8 mouse cellular contexts compared by ENCODE assay signal in the genomic region with DNA sequence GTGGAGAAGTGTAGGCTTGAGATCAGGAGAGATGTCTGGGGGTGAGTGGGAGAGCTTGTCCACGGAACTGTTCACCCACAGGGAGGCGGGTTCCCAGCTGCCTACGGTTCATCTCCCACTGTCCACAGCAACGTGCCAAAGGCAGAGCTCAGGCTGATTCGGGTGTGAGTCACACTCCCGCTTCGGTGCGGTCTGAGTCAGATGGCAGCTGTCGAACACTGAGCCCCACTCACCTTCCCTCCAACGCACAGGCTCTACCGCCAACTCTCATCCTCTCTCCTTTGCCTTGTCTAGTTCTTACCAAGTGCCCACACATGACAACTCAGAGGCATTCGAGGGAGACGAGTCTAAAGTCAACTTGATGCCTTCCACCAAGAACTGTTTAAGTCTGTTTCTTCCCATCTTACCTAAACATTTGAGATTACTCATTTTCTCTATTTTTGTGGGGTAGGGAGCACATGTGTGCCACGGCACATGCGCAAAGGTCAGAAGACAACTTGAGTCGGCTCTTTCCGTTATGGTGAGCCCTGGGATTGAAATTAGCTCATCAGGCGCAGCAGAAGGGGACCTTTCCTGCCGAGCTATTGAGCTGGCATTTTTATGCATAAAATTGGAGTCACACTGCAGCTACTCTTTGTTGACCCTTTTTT.
DNase-seq lines count a peak whose midpoint lies in the region; ATAC-seq and TF ChIP-seq lines count a peak whose summit lies in the region.
"Had no signal": no experiment of that assay in that cellular context is flagged by ENCODE, and none has a peak within 500 bp of the region (broad histone marks: within the 10 kb centered on the region; RNA-seq: fewer than 3 reads in every experiment).

No protein-coding gene starts in this region.

- no peak overlapping the region for H3K9ac ChIP-seq in lung, embryonic 14.5 days
- H3K9ac ChIP-seq in heart, embryonic 16.5 days (ENCODE audit: low read length), result no peak overlapping the region
- H3K9ac ChIP-seq: neural tube, embryonic 13.5 days had no signal

- H3K27ac ChIP-seq in lung, embryonic 14.5 days (ENCODE audit: low read depth), result no peak overlapping the region
- no peak overlapping the region for H3K27ac ChIP-seq in heart, embryonic 16.5 days (ENCODE audit: low read length)
- H3K27ac ChIP-seq: neural tube, embryonic 13.5 days had no signal

- no peaks in the 10 kb centered on the region for H3K27me3 ChIP-seq in lung, embryonic 14.5 days (ENCODE audit: insufficient read depth, low read length)
- no peaks in the 10 kb centered on the region for H3K27me3 ChIP-seq in heart, embryonic 16.5 days (ENCODE audit: control insufficient read depth, insufficient read depth, low read length)
- H3K27me3 ChIP-seq: neural tube, embryonic 13.5 days had no signal

- no peaks in the 10 kb centered on the region for H3K4me1 ChIP-seq in lung, embryonic 14.5 days (ENCODE audit: insufficient read depth)
- peaks cover 20% of the 10 kb centered on the region for H3K4me1 ChIP-seq in heart, embryonic 16.5 days (ENCODE audit: control insufficient read depth, insufficient read depth, low read length)

- 77% methylated on average over 19 of the region's 19 CpGs for WGBS in lung, embryonic 14.5 days
- 57% methylated on average over 19 of the region's 19 CpGs for WGBS in heart, embryonic 16.5 days

- H3K4me2 ChIP-seq in lung, embryonic 14.5 days, result no peak overlapping the region
- H3K4me2 ChIP-seq in heart, embryonic 16.5 days (ENCODE audit: low read depth, low read length), result peak overlapping the region; percentile 9; the same call in 1 of the 2 replicates
- H3K4me2 ChIP-seq: neural tube, embryonic 13.5 days had no signal

- DNase-seq in lung, embryonic 14.5 days, result no peak
- no peak for DNase-seq in lung, postnatal 36 days
- DNase-seq in cerebellum, adult 9-11 months, result peak; percentile 73
- peak; percentile 94 for DNase-seq in telencephalon, adult 2 months (ENCODE audit: low read depth, low spot score)
- no peak for DNase-seq in embryo, embryonic 10.5 days (ENCODE audit: low spot score)
- no peak for DNase-seq in spleen, postnatal 14 days (ENCODE audit: low spot score in 2 of 2)

- no peaks in the 10 kb centered on the region for H3K36me3 ChIP-seq in lung, embryonic 14.5 days (ENCODE audit: insufficient read depth)
- H3K36me3 ChIP-seq in heart, embryonic 16.5 days (ENCODE audit: control insufficient read depth, insufficient read depth), result no peaks in the 10 kb centered on the region
- H3K36me3 ChIP-seq: neural tube, embryonic 13.5 days had no signal

- ATAC-seq in lung, embryonic 14.5 days (ENCODE audit: insufficient read depth), result peak; percentile 33; the same call in 1 of the 2 replicates
- peak; percentile 67 for ATAC-seq in heart, embryonic 16.5 days (replicated peaks; ENCODE audit: extremely low read depth, insufficient read depth, low FRiP score)

- TF ChIP-seq CTCF in lung, embryonic 14.5 days (IDR thresholded peaks at IDR 0.05; ENCODE audit: low read depth), result no peak

- H3K4me3 ChIP-seq in lung, embryonic 14.5 days (ENCODE audit: low read depth, low read length), result no peak overlapping the region
- H3K4me3 ChIP-seq in heart, embryonic 16.5 days (ENCODE audit: low read length), result no peak overlapping the region
- H3K4me3 ChIP-seq: neural tube, embryonic 13.5 days had no signal

- H3K9me3 ChIP-seq in lung, embryonic 14.5 days (ENCODE audit: low read depth, low read length), result no peaks in the 10 kb centered on the region
- no peaks in the 10 kb centered on the region for H3K9me3 ChIP-seq in heart, embryonic 16.5 days (replicated peaks; ENCODE audit: control insufficient read depth, low read length)
- H3K9me3 ChIP-seq: neural tube, embryonic 13.5 days had no signal

Comparison
In these comparisons a context has a peak if more than half of its experiments do, and no peak if none do; other contexts are left out.
1. DNase-seq: peak in cerebellum, adult 9-11 months (single experiment) and telencephalon, adult 2 months (single experiment); none in lung, embryonic 14.5 days (single experiment), lung, postnatal 36 days (single experiment), embryo, embryonic 10.5 days (single experiment) and spleen, postnatal 14 days (0 of 2).